Mouse (Mus musculus) cerebellum, adult 9-11 months (tissue): ENCODE results near the gene Ubap1l.

Experiments used
- DNase-seq: peaks from one replicate; pipeline ENCODE4 v3.0.0; 2022

Ubap1l gene

DNA sequence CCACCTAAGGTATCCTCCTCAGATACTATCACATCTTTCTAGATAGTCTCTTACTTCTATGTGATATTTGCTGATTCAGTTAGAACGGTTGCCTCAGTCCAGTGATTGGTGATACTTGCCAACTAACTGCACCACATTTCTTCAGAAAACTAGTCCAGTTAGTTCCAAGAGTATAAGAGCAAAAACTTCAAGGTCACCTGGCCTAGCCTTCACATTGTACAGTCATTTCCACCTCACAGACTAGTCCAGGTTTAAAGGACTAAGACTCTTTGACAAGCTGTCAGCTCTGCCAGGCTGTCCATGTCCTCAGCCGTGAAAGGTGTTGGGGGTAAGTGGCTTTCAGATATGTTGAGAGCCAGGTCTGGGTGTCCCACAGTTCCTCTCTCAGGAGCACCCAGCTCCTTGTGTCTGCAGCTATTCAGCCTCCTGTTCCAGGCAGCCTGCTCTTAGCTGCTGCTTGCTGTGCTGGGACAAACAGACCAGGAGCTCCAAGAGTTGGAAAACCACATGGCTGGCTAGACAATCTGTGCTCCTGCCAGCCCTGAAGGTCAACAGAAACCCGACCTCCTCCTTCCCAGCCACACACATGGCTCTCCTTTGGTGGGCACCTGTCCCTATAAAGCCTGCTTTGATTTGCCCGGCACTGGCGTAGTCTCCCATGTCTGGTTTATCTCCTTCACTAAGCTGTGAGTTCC is 13.8 kb downstream of the Ubap1l start:
- no peak for DNase-seq

DNA sequence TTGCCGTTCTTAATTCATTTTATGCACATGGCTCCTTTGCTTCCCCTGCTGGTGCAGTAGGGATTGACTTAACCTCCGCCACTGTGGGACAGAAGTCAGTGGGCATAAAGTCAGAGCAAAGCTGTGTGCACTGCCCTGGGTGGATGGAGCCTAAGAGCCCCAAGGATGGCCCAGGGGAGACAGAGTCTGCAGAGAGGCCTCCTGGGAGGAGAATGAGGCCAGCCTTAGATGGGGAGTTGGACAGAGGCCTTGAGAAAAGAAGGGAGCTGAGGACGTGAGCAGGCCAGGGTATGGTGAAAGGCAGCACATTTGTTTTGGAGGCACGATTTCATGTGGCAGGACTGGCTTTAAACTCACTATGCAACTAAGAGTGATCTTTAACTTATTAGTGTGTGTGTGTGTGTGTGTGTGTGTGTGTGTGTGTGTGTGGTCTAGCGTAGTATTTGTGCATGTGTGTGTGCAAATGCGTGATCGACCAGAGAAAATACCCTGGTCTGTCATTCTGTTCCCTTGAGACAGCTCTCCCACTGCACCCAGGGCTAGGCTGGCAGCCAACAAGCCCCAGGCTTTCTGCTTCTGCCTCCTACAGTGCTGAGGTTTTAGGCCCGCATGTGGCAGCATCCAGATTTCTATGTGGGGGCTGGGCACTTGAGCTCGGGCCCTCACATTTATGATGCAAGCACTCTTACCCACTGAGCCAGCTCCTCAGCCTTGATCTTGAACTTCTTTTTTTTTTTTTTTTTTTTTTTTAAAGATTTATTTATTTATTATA is 14.5 kb downstream of the Ubap1l start:
- no peak for DNase-seq

- DNase-seq, result no peak
Observed at GRCm38 (mm10) chr9:65381017-65381590, 20.3 kb downstream of the Ubap1l start.

- no peak for DNase-seq
Observed at GRCm38 (mm10) chr9:65382031-65382750, 21.4 kb downstream of the Ubap1l start.

DNA sequence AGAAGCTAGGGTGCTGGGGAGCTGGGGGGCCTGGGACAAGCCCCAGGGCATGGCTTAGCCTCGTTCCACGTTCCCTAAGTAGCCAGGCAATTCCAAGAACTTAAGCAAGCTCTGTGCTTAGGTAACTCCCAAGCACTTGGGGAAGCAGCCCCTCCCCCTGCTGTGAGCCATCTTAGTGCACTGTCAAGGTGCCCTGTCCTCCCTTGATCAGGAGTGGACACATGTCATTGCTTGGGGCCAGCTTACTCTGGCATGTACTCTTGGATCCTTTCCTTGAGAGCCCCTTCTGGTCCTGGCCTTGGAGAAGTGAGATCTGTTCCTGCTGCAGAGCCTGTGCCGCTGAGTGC is 21.9 kb downstream of the Ubap1l start:
- DNase-seq, result no peak

- DNase-seq, result no peak
Observed at GRCm38 (mm10) chr9:65384276-65384675, 23.4 kb downstream of the Ubap1l start.

- DNase-seq, result no peak
Observed at GRCm38 (mm10) chr9:65386373-65387140, 25.7 kb downstream of the Ubap1l start.

- DNase-seq, result no peak
Observed at GRCm38 (mm10) chr9:65390752-65391612, 30.1 kb downstream of the Ubap1l start.

DNA sequence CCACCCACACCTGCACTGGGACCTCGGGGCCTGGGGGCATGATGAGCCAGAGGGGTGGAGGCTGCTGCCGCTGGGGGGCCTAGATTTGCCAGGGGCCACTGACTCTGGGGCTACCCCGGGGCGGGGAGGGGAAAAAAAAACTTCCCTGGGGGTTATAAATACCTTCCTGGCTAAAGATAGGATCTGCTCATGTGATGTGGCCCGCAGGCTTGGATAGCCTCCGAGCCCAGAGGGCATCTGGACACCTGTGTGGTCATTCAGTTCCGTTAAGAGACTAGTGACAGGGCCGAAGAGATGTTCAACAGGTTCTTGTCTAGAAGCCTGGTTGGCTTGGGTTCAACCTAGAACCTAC is 30.7 kb downstream of the Ubap1l start, which contains the start of gene Kbtbd13:
Gene Kbtbd13, minus strand, starts transcription at position 40 of the 352 bp plus-strand sequence.
- DNase-seq, result no peak

DNA sequence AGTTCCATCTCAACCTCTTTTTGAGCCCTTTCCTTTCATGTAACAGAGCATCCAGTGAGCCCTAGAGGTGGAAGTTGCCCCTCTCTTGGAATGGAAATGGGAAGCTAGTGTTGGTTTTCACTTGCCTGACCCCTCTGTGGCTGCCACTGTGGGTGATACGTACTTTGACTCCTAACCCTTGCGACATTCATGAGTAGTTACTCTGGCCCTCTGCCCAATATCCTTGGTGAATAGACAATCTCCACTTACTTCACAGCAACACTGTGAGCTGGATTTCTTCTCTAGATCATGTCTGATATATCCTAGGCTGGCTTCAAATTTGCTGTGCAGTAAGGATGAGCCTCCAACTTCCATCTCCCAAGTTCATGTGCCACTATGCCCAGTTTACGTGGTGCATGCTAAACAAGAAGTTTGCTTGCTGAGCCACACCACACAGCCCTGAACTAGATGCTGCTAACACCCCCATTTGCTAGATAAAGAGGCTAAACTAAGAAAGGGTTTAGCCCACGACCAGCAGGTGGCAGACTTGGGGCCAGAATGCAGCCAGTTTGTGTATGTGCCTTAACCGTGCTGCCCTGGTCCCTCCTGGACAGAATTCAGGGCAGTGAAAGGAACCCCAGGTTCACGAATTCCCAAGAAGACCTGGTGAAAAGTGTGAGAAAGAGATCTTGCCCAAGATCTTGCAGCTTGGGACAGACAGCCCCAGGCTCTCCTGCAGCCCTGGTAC is 32.0 kb downstream of the Ubap1l start:
- peak; percentile 24 for DNase-seq

GRCm38 (mm10) chr9:65393606-65394005 is 32.8 kb downstream of the Ubap1l start:
- DNase-seq, result no peak

GRCm38 (mm10) chr9:65394360-65394759 is 33.5 kb downstream of the Ubap1l start:
- no peak for DNase-seq

DNA sequence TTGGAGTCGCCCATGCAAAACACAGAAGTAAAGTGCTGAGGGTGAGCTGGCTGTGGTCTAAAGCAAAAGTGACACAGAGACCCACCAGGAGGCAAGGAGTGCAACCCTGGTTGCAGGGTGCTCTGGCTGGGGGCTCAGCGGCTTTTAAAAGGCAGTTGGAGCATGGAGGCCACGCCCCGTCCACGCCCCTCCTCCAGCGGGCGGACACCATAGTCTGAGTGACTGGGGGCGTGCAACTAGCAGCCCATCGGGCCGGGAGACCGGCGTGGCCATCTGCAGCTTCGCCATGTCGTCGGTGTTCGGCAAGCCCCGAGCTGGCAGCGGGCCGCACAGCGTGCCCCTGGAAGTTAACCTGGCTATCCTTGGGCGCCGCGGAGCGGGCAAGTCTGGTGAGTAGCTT is 37.4 kb downstream of the Ubap1l start, which contains the start of gene Rasl12:
Gene Rasl12, plus strand, starts transcription at position 228 of the 400 bp plus-strand sequence.
- peak; percentile 25 for DNase-seq

DNA sequence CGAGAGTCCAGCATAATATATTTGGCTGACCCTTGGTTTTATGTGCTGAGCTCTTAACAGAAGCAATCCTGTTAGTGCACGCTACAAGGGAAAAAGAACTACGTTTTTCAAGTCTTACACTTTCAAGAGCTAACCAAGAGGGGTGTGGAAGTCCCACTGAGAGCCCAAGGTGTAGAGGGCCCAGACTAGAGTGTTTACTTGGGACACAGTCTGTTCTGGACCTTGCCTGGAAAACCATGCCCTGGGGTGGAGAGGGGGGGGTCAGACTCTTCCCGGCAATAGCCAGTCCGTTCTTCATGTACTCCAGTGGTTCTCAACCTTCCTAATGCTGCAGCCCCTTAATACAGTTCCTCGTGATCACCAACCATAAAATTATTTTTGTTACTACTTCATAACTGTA is 39.1 kb downstream of the Ubap1l start:
- DNase-seq, result no peak

- DNase-seq, result peak; percentile 56
Observed at GRCm38 (mm10) chr9:65404331-65405183, 43.7 kb downstream of the Ubap1l start.

- no peak for DNase-seq
Observed at GRCm38 (mm10) chr9:65405184-65405449, 44.3 kb downstream of the Ubap1l start.

- DNase-seq, result no peak
Observed at GRCm38 (mm10) chr9:65407327-65407726, 46.5 kb downstream of the Ubap1l start.

- no peak for DNase-seq
Observed at GRCm38 (mm10) chr9:65407861-65408260, 47.0 kb downstream of the Ubap1l start.

DNA sequence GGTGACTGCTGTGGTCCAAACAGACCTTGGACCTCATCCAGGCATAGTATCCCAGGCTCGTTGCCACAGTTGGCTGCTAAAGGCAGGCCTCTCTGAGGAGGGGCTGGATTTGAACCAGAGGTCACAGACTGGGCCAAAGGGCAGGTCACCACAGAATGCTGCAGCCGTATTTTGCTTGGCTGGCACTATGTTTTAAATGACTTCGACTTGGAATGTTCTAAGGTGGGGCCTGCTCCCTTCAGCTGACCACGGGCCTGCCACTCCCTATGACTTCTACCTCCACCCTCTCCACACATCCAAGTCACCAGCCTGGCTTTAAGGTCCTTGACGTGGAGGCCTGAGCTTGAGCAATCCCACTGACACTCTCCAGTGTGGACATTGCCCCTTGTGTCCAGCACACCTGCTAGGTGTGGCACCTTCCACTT is 48.0 kb downstream of the Ubap1l start:
- no peak for DNase-seq

DNA sequence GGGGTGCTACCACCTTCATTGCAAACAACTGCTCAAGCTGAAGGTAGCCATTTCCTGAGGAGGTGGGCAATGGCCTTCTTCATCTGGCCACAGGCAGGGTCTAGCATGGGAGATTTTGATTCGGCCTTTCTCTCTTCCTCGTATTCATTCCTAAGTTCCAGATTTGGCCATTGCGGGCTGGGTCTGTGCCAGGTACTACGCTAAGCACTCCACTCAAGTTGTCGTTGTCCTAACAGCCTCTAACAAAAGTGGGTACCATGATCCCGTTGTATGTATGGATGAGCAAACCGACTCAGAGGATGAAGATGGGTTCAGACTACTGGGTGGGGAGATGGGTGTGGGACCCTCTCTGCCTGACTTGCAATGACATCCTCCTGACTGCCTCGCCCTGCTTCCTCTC is 49.5 kb downstream of the Ubap1l start:
- no peak for DNase-seq
